19 mouse cellular contexts compared by ENCODE assay signal in genomic region chr1:75866556-75866955, GRCm38 (mm10).
"Had no signal": no experiment of that assay in that cellular context is flagged by ENCODE, and none has a peak within 500 bp of the region (broad histone marks: within the 10 kb centered on the region; RNA-seq: fewer than 3 reads in every experiment).

No protein-coding gene starts in this region.

- H3K36me3 ChIP-seq: limb, embryonic 10.5 days; limb, embryonic 13.5 days; liver, embryonic 12.5 days; liver, embryonic 15.5 days; midbrain, embryonic 12.5 days; neural tube, embryonic 13.5 days had no signal

- H3K4me2 ChIP-seq: limb, embryonic 13.5 days; liver, embryonic 12.5 days; liver, embryonic 15.5 days; midbrain, embryonic 12.5 days; neural tube, embryonic 13.5 days had no signal

- DNase-seq: kidney, adult 18-20 months; kidney, adult 9 months; kidney, postnatal 14 days; kidney, postnatal 4 days; liver; lung, adult 18-20 months; retina, postnatal 1 day; right cerebral cortex, postnatal 25 days; spleen, adult 18-20 months; thymus, adult 18-20 months; thymus, postnatal 36 days had no signal

- H3K4me1 ChIP-seq: liver, embryonic 12.5 days; liver, embryonic 15.5 days; midbrain, embryonic 12.5 days; neural tube, embryonic 13.5 days had no signal

- H3K27ac ChIP-seq: limb, embryonic 10.5 days; limb, embryonic 13.5 days; liver, embryonic 12.5 days; liver, embryonic 15.5 days; midbrain, embryonic 12.5 days; neural tube, embryonic 13.5 days had no signal

- H3K27me3 ChIP-seq: limb, embryonic 13.5 days; liver, embryonic 12.5 days; liver, embryonic 15.5 days; midbrain, embryonic 12.5 days; neural tube, embryonic 13.5 days had no signal

- H3K9ac ChIP-seq: limb, embryonic 13.5 days; liver, embryonic 12.5 days; liver, embryonic 15.5 days; midbrain, embryonic 12.5 days; neural tube, embryonic 13.5 days had no signal

- ATAC-seq: liver, embryonic 12.5 days; midbrain, embryonic 16.5 days had no signal

- H3K4me3 ChIP-seq: limb, embryonic 10.5 days; limb, embryonic 13.5 days; liver, embryonic 12.5 days; liver, embryonic 15.5 days; midbrain, embryonic 12.5 days; myocyte; neural tube, embryonic 13.5 days had no signal

- H3K9me3 ChIP-seq: limb, embryonic 10.5 days; liver, embryonic 12.5 days; liver, embryonic 15.5 days; midbrain, embryonic 12.5 days; neural tube, embryonic 13.5 days had no signal
